Mouse (Mus musculus) neural tube, embryonic 10.5 days (tissue): ENCODE data around the gene Pla2g10.
"Not testable (repeated sequence)": the region's sequence is repeated elsewhere in the genome, so short reads cannot be mapped to it uniquely, and the experiment has no call there.

Experiments
- DNase-seq: peaks from one replicate; pipeline ENCODE4 v3.0.0-alpha.2; 2017; ENCODE audit warnings: low spot score; ENCODE audit errors: extremely low spot score

The Pla2g10 gene

GRCm38 (mm10) chr16:13730285-13731255, at the start of gene Pla2g10:
Pla2g10 (minus strand) TSS chr16:13730983.
- DNase-seq, result peak; percentile 15

GRCm38 (mm10) chr16:13774651-13775050, 43.9 kb upstream of the Pla2g10 start:
- DNase-seq, result not testable (repeated sequence)

- DNase-seq, result not testable (repeated sequence)
These were observed 43.2 kb upstream of the Pla2g10 start for GRCm38 (mm10) chr16:13774011-13774410.

GRCm38 (mm10) chr16:13772051-13772450, 41.3 kb upstream of the Pla2g10 start:
- not testable (repeated sequence) for DNase-seq

- not testable (repeated sequence) for DNase-seq
These were observed 40.8 kb upstream of the Pla2g10 start for GRCm38 (mm10) chr16:13771603-13772002.

GRCm38 (mm10) chr16:13766367-13766766, 35.6 kb upstream of the Pla2g10 start:
- no peak for DNase-seq

- DNase-seq, result no peak
These were observed 33.7 kb upstream of the Pla2g10 start for GRCm38 (mm10) chr16:13764519-13764918.

GRCm38 (mm10) chr16:13762807-13763206, 32.0 kb upstream of the Pla2g10 start:
- DNase-seq, result not testable (repeated sequence)

- DNase-seq, result no peak
These were observed 27.0 kb upstream of the Pla2g10 start for GRCm38 (mm10) chr16:13757823-13758222.

GRCm38 (mm10) chr16:13754400-13755190, 23.8 kb upstream of the Pla2g10 start:
- DNase-seq, result peak; percentile 95

GRCm38 (mm10) chr16:13753986-13754385, 23.2 kb upstream of the Pla2g10 start:
- no peak for DNase-seq

GRCm38 (mm10) chr16:13750626-13751025, 19.8 kb upstream of the Pla2g10 start:
- DNase-seq, result no peak

GRCm38 (mm10) chr16:13749981-13750380, 19.2 kb upstream of the Pla2g10 start:
- no peak for DNase-seq

GRCm38 (mm10) chr16:13749306-13749705, 18.5 kb upstream of the Pla2g10 start:
- no peak for DNase-seq

GRCm38 (mm10) chr16:13748813-13749212, 18.0 kb upstream of the Pla2g10 start:
- DNase-seq, result not testable (repeated sequence)

- no peak for DNase-seq
These were observed 17.3 kb upstream of the Pla2g10 start for GRCm38 (mm10) chr16:13748124-13748523.

GRCm38 (mm10) chr16:13747708-13748107, 16.9 kb upstream of the Pla2g10 start:
- no peak for DNase-seq

- DNase-seq, result no peak
These were observed 10.1 kb upstream of the Pla2g10 start for GRCm38 (mm10) chr16:13740844-13741243.

GRCm38 (mm10) chr16:13739044-13739443, 8.3 kb upstream of the Pla2g10 start:
- DNase-seq, result not testable (repeated sequence)

- no peak for DNase-seq
These were observed 5.2 kb upstream of the Pla2g10 start for GRCm38 (mm10) chr16:13735977-13736376.

GRCm38 (mm10) chr16:13733518-13734137, 2.8 kb upstream of the Pla2g10 start:
- peak; percentile 77 for DNase-seq
